Mouse (Mus musculus): Measurements from ENCODE around the gene Clybl. TPM values are rescaled to one million over a fixed set of nuclear protein-coding genes. Genes with fewer than 3 reads are reported as not detected.

Gene Clybl
- polyA plus RNA-seq, 1 experiment: 10.7 TPM

DNA sequence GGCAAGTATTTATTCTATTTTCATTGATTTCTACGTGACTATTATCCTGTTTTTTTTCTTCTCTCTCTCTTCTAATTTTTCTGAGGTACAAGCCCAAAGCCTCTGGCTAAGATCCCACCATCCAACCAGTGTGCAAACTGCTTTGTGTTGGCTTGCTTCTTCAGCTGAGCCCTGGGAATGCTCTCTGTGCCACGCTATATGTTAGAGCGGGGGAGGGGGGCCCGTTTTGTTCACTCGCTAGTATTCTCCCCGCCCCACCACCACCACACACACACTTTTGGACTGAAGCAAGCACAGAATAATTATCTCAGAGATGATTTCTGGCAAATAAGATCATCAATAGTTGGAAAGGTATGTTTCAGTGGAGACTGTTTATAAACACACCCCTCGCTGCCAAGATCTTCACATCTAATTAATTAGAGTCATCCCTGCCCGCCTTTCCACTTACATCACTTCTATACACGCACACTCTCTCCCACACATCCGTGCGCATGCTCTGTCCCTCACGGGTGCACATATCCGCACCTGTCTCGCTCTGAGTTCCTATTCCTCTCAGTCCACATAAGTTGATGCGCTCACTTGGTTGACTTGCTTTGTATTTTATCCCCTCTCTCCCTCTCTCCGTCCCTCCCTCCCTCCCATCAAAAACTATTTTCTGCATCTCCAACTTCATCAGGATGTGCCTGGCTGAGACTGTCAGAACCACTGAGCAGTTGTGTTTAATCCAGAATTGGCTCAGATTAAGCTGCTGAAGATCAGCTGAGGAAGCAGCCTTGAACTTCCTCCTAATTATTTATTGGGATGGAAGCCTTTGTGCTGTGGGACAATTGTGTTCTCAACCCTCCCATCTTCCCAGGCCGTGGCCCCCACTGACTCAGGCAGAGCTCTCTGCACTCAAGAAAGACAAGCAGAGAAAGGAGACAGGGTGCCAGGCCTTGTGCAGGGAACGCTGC is 163.0 kb downstream of the Clybl start:
- 76% methylated on average over 18 of the region's 18 CpGs for WGBS
- DNase-seq (ENCODE audit: low read depth, low spot score): no peak

DNA sequence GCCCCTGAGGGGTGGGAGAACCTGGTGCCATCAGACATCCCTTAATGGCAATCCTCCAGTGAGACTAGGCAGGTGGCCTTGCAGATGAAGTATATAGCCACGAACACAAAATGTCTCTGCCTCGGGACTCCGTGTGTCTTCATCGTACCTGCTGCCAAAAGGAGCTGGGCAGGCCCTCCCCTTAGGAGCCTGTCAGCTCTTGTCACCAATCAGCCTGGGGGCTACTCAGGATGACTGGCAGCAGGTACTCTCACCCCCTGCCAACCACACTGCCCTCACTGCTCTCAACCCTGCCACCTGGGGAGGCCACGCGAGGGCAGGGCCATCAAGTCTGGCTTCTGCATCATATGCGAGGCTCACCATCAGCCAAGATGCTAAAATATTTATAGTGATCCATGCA is 166.6 kb downstream of the Clybl start:
- no peak for DNase-seq (ENCODE audit: low read depth, low spot score)
- WGBS: 91% methylated on average over 7 of the region's 7 CpGs

DNA sequence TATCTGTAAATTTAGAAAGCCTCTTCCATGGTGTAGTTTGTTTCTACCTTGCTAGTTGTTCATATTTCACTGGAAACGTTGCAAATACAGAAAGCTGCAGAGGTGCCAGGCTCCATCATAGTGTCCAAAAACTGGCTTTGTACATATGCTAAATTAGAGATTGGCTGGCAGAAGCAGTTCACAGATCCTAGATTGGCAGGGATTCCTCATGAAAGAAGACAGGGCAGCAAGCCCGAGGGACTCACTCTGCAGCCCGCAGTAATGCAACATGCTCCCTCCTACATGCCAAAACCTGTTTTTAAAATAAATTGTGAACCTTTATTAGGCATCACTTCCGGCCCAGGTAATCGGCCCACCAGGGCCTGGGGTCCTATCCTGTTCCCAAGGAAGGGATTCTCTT is 167.8 kb downstream of the Clybl start:
- 87% methylated on average over 5 of the region's 5 CpGs for WGBS
- DNase-seq (ENCODE audit: low read depth, low spot score): no peak

DNA sequence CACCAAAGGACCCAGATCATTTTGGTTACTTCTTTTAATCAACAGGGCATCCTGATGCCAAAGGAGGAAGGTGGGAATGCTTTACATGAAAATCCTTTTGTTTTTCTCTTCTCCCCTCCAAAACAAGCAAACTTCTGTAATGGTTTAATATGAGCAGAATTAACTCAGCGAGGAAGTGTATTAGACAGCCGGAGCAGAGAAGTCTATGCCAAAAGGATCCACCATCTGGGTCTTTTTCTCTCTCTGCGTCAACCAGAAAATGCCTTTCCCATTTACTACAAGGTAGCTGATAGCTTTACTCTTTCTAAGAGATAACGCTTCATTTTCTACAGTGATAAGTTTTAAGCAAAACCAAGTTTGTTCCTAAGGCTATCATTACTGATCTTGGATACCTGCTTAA is 168.3 kb downstream of the Clybl start:
- DNase-seq (ENCODE audit: low read depth, low spot score): no peak
- 94% methylated on average over 4 of the region's 4 CpGs for WGBS

DNA sequence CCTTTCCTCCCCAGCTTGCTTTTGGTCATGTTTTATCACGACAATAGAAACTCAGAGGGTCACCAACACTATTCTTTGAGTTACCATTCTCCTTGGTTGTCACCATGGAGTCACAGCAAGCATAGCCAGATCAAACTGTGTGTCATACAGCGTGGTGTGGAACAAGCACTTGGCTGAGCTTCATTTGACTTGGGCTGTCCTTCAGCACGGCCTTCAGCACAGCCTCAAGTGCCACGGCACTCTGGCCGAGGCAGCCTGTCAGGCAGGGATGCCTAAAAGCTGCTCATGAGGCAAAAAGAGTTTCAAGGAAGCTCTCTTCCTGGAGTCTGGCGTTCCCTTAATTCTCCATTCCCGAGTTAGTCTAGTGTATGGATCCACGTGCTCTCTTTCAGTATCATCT is 169.3 kb downstream of the Clybl start:
- DNase-seq (ENCODE audit: low read depth, low spot score): no peak

DNA sequence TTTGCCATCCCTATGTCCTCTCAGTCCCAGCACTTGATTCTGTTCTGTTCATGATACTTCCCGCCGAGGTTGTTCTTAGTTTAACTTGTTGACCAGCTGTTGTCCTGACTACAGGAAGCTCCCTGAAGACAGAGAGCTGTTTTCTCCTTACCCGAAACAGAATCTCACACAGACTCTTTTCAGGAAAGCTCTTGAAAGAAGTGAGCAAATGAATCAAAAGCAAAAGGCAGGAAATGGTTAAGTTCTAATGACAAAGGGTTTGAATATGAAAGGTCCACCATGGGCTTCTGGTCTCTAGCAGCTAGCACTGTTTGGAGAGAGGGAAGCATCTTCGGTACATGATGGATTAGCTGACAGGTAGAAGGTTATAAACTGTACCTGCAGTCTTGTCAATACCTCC is 175.8 kb downstream of the Clybl start:
- 82% methylated on average over 4 of the region's 4 CpGs for WGBS
- no peak for DNase-seq (ENCODE audit: low read depth, low spot score)

More for the DNA sequence above, 169.3 kb downstream of the Clybl start:
- WGBS: 70% methylated on average over 8 of the region's 8 CpGs

DNA sequence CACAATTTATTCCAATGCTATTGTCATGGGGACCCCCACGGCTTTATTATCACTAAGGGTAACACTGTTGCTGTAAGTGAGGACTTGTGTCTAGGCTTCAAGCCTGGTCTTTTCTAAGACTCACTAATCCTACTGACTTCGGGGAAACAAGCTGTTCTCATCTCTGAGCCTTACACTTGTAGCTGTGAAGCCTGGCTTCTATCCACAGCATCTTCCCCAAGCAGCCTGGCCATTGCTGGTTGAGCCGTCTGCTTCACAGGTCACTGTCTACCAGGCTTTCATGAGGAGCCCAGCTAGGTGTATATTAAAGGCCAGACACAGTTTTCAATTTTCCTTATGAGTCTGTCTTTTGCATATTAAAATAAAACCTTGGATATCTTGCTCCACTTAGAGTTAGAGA is 177.1 kb downstream of the Clybl start:
- DNase-seq (ENCODE audit: low read depth, low spot score): no peak
- WGBS: 80% methylated on average over 3 of the region's 3 CpGs

DNA sequence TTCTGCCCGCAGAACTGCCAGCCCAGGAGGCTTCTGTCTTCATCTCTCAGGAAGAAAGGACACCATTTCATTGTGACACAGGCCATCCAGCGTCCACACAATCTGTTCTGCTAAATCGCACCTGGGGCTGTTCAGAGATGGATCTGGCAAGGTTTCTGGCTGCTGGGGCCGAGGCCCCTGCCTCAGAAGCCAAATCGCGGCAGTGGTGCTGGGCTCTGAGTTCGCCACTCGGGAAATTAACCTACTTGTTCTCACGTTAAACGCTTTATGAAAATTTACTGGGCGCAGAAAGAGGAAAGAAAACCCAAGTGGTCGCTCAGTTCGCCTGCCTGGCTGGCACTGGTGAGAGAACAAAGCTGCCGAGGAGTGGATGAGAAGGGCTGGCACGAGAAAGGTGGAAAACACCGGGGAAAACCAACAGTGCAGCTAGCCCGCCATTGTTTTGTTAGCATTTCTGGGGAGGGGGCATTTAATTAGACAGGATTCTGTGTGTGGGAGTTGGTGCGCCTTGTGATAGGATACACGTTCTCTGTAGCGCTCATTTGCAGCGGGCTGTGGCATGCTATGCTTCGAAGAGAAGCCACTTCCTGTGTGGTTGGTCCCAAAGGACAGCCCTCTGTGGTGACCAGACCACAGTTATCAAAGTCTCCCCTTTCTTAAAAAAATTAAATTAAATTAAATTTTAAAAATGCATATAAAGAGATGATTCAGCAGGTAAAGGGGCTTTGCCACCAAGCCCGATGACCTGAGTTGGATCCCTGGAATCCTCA is 177.8 kb downstream of the Clybl start:
- WGBS: 86% methylated on average over 23 of the region's 23 CpGs

DNA sequence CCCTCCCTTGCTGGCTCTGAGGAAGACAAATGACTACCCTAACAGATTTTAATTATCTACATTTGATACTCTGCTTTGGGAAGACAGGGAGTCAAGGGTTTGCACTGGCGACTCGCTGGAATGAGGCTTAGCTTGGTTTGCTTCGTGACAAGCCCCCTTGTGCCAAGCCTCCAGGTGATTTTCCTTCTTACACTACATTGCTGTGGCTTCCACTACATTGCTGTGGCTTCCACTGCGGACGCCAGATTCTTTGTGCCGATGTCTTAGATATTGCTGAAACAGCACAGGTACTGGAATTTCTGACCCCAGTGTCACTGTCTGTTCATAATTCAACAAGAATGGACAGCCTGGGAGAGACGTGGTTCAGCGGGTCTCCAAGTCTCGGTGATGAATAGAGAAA is 180.3 kb downstream of the Clybl start:
- no peak for DNase-seq (ENCODE audit: low read depth, low spot score)
- WGBS: 90% methylated on average over 9 of the region's 9 CpGs

More for the DNA sequence above, 177.8 kb downstream of the Clybl start:
- DNase-seq (ENCODE audit: low read depth, low spot score): no peak

DNA sequence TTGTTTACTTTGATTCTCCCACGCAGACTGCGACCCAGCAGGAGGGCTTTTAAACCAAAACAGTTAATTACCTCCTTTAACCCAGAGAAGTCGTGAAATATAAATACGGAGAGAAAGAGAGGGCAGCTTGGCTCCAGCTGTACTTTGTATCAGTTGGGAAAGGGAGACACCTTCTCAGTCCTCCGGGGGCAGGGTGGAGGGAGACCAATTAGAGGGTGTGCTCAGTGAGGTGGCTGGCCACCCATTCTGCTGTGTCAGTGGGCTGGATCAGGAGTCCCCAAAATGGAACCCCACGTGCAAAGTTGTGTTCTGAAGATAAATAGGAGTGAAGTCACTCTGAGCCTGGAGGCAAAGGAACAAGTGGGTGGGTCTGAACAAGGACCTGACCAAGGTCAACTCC is 181.7 kb downstream of the Clybl start:
- 41% methylated on average over 6 of the region's 6 CpGs for WGBS
- no peak for DNase-seq (ENCODE audit: low read depth, low spot score)

DNA sequence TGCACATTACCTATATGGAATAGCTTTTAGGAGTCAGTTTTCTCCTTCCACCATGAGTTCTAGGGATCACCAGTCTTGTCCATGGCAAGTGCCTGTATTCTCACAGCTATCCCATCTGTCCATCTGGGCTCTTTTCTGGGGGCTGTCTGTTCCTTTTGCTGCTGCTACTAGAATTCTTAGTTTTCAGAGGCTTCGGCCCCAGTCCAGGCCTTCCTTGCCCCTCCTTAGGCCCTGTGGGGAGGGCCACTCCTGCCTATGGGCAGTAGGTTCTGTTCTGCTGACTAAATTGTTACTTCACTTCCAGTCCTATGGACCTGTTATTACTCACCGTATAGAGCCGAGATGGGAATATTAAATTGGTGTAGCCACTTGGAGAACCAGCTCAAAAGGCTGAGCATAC is 182.5 kb downstream of the Clybl start:
- DNase-seq (ENCODE audit: low read depth, low spot score): no peak
- 99% methylated on average over 3 of the region's 3 CpGs for WGBS

DNA sequence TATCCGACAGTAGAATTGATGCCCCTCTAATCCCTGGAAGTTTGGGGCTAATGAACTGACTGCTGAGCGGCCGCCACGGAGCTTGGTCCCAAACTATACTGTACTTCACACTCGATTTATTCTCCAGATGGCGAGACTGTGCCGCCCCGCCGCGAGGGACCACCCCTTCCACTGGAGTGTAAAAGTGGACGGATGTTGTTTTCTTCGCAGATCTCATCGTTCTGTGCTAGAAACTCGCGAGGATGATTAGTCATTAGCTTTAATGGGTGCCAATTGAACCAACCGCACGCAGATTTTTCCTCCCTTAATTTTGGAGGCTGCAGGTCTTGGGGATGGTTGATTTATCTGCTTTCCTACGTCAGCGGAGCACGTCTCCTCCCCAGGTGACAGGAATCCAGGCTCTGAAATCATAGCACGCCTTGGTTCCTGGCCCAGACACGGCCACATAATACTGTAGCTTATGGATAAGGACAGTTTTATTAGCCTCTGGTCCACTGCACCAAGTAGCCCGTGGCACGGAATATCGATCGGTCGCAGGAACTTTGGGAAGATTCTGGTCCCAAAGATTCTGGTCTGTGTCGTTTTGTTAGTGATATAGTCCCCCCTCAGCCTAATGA is 185.9 kb downstream of the Clybl start:
- WGBS: 90% methylated on average over 28 of the region's 28 CpGs
- no peak for DNase-seq (ENCODE audit: low read depth, low spot score)

DNA sequence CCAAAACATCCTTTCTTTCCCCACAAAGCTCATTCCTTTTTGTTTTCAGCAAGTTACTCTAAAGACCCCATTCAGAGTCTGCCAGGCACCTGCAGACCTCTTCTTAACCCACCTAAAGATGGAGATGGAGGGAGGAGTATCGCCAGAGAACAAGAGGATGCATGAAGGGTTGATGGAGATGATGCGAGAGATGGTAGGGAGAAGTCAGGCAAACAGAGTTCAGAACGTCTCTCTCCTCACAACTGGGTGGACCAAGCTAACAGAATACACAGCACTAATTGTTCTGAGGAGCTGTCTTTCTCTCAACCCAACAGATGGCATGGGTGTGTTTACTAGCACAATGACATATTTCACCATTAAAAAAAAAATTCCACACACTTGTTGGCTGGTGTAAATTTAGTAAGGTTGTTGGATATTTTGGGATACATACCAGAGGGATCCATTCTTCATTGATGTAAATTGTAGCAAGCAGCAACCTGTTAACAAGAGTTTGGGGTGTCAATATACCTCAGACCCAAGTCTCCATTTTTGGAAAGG is 186.4 kb downstream of the Clybl start:
- no peak for DNase-seq (ENCODE audit: low read depth, low spot score)
- 79% methylated on average over 3 of the region's 3 CpGs for WGBS

DNA sequence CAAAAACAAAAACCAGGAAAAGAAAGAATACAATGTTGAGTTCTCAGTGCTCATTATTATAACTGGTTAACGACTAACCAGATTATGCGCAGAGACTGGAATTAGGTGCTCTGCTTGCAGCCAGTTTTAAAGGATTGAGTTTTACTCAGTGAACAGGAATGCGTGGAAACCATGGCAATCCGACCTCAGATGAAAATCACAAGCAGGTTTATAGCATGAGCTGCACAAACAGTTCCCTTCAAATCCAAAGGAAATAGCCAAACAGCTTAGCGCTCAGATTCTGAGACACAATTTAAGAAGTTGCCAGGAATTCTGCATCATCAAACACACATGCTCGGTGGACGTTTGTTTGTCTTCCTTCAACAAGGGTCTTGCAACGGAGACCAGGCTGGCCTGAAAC is 187.0 kb downstream of the Clybl start:
- DNase-seq (ENCODE audit: low read depth, low spot score): no peak
- WGBS: 67% methylated on average over 8 of the region's 8 CpGs

DNA sequence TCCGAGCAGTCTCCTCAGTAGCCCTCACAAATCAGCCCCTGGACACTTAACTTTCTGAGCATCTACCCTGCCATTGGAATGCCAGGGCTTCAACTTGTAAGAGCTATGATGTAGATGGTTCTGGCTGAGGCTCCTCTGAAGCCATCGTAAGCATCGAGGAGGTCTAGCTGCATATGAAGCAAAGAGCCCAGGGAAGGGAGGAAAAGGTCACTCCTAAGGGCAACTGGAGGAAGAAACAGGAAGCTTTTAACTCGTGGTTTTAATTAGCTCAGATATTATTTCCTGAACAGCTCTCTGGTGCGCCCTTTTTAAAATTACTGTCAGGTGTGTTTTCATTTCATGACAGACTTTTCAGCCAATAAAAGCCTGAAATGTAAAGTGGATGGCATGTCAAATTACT is 190.5 kb downstream of the Clybl start:
- no peak for DNase-seq (ENCODE audit: low read depth, low spot score)
- 58% methylated on average over 5 of the region's 5 CpGs for WGBS

DNA sequence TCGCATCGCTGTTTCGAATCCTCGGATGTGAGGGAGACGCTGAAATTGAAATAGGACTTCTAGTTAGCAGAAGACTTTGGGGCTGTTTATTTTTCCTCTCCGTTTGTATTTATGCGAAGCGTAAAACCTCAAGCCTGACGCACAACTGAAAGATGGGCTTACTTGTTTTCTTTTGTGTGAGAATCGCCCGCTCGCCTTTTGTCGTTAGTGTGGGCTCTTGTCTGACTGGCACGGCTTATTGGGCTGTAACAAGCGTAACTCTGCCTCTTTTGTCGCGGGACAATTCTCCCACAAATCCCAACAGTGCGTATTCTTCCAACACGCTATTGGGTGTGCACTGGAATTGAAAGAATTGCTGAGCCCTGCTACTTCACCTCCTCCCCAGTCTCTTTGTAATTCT is 192.0 kb downstream of the Clybl start:
- DNase-seq (ENCODE audit: low read depth, low spot score): no peak
- WGBS: 65% methylated on average over 19 of the region's 19 CpGs

DNA sequence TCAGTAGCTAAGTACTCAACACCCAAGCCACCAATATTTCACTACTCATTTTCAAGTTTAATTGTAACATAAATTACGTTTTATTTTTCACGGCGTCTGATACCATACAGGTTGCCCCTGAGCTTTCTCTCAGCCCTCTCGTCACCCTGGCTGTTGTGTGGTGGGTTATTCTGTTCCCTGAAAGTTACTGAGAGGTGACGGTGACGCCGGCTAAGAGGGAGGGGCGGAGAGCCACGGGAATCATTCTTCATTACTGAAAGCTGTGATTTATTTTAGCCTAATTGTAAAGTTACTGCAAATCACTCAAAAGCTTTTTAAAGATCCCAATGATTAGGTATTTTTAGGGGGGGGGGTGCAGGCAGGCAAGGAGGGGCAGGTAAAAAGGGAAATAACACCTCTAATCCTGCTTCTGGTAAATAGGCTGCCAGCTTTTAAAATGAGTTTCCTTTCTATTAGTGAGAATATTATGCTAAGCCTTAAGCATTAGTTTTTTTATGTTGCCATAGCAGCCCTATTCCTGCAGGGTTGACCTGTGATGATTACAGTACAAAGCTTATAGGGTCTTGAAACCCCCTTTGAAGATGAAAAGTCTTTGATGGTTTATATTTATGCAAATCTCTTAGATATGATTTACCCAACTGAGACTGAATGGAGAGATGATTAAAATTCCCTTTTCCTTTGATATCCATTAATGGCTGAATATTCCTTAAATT is 192.9 kb downstream of the Clybl start:
- no peak for DNase-seq (ENCODE audit: low read depth, low spot score)
- WGBS: 71% methylated on average over 9 of the region's 9 CpGs

DNA sequence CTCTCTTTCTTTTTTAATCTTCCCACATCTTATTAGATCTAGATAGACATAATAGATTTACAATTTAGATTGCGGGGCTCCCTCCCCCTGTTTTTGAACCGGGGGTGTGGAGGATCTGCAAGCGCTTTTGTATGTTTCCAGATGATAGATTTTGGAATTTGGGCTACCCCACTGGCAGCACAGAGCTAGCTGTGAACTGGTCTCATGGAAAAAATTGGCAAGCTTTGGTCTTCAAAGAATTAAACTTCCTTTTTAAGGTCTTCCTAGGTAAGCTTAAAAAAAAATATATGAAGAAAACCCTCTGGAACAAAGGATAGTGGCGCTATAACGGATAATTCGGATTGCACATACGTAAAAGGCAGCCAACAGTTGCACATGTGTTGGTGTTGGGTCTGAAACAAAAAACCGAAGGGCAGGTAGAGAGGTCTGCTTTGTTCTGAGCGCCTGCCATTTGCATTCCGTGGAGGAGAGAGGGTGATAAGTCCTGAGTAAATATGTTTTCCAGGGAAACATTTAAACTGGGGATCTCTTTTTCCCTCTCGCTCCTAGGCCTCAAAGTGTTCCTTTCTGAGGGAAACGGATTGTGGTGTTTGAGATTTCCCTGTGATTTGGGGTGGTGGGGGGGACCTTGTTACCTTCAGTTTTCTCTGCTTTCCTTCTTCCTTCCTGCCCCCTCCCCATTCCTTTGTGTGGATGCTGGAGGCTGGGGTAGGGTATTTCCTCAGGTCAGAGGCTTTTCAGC is 193.7 kb downstream of the Clybl start:
- no peak for DNase-seq (ENCODE audit: low read depth, low spot score)
- 79% methylated on average over 12 of the region's 12 CpGs for WGBS
